Mouse (Mus musculus): ENCODE data around the gene Rab27a. TPM values are rescaled to one million over a fixed set of nuclear protein-coding genes. Genes with fewer than 3 reads are reported as not detected.

Gene Rab27a
- total RNA-seq, 1 experiment: 4.6 TPM

- TF ChIP-seq HCFC1 (IDR thresholded peaks at IDR 0.05; ENCODE audit: borderline replicate concordance, insufficient read depth, low read length) (no peak), MAFK (IDR thresholded peaks at IDR 0.05; ENCODE audit: insufficient read depth, low read depth, low read length) (no peak), ZC3H11A (IDR thresholded peaks at IDR 0.05; ENCODE audit: borderline replicate concordance, low read depth, low read length) (no peak), CHD2 (IDR thresholded peaks at IDR 0.05; ENCODE audit: low read depth, low read length) (no peak), ZNF384 (IDR thresholded peaks at IDR 0.05; ENCODE audit: low read depth, low read length) (no peak)
- H3K36me3 ChIP-seq (ENCODE audit: control insufficient read depth, insufficient read depth, low read length, poor library complexity, severe bottlenecking): no peaks in the 10 kb centered on the region; the same call in 1 of the 2 replicates
- peaks cover 12 to 32% of the 10 kb centered on the region in 2 experiments for H3K4me1 ChIP-seq (ENCODE audit: control insufficient read depth in 2 of 2, insufficient read depth in 2 of 2, low read length in 2 of 2, poor library complexity in 1 of 2)
- DNase-seq (ENCODE audit: low read depth, low spot score): no peak
- in situ Hi-C loops (cut with MboI; ENCODE audit: low sequenced_read_pairs in 2 of 2, unreplicated experiment in 2 of 2): loop anchor here in 1 of 2 experiments (5.0 kb wide), 1 partner anchor 35 kb away; no protein-coding TSS in a partner anchor
- H3K9ac ChIP-seq (ENCODE audit: insufficient read depth, low read depth, low read length, poor library complexity, severe bottlenecking): no peak overlapping the region; the same call in 1 of the 2 replicates
- no peak overlapping the region for H3K4me3 ChIP-seq (ENCODE audit: insufficient read depth in 1 of 2, low read depth in 1 of 2, low read length in 2 of 2, poor library complexity in 1 of 2, severe bottlenecking in 1 of 2)
- no peak overlapping the region; the same call in 1 of the 2 replicates for H3K27ac ChIP-seq (ENCODE audit: insufficient read depth, low read depth, low read length, poor library complexity, severe bottlenecking)
- H3K9me3 ChIP-seq (ENCODE audit: control insufficient read depth, insufficient read depth, low read depth, low read length): no peaks in the 10 kb centered on the region
Measured at GRCm38 (mm10) chr9:73082291-73083000, 37.8 kb downstream of the Rab27a start.

- H3K9ac ChIP-seq (ENCODE audit: insufficient read depth, low read depth, low read length, poor library complexity, severe bottlenecking): no peak overlapping the region
- peaks cover 10 to 33% of the 10 kb centered on the region in 2 experiments for H3K4me1 ChIP-seq (ENCODE audit: control insufficient read depth in 2 of 2, insufficient read depth in 2 of 2, low read length in 2 of 2, poor library complexity in 1 of 2)
- DNase-seq (ENCODE audit: low read depth, low spot score): no peak
- H3K27ac ChIP-seq (ENCODE audit: insufficient read depth, low read depth, low read length, poor library complexity, severe bottlenecking): no peak overlapping the region
- no peak overlapping the region for H3K4me3 ChIP-seq (ENCODE audit: insufficient read depth in 1 of 2, low read depth in 1 of 2, low read length in 2 of 2, poor library complexity in 1 of 2, severe bottlenecking in 1 of 2)
- in situ Hi-C loops (cut with MboI; ENCODE audit: low sequenced_read_pairs in 2 of 2, unreplicated experiment in 2 of 2): loop anchor here in 1 of 2 experiments (5.0 kb wide), 1 partner anchor 37 kb away; no protein-coding TSS in a partner anchor
- H3K36me3 ChIP-seq (ENCODE audit: control insufficient read depth, insufficient read depth, low read length, poor library complexity, severe bottlenecking): no peaks in the 10 kb centered on the region; the same call in 1 of the 2 replicates
- TF ChIP-seq HCFC1 (IDR thresholded peaks at IDR 0.05; ENCODE audit: borderline replicate concordance, insufficient read depth, low read length) (no peak), MAFK (IDR thresholded peaks at IDR 0.05; ENCODE audit: insufficient read depth, low read depth, low read length) (no peak), ZNF384 (IDR thresholded peaks at IDR 0.05; ENCODE audit: low read depth, low read length) (no peak), CHD2 (IDR thresholded peaks at IDR 0.05; ENCODE audit: low read depth, low read length) (no peak), ZC3H11A (IDR thresholded peaks at IDR 0.05; ENCODE audit: borderline replicate concordance, low read depth, low read length) (no peak)
- H3K9me3 ChIP-seq (ENCODE audit: control insufficient read depth, insufficient read depth, low read depth, low read length): no peaks in the 10 kb centered on the region
Measured at GRCm38 (mm10) chr9:73083956-73084355, 39.3 kb downstream of the Rab27a start.

GRCm38 (mm10) chr9:73085845-73086244 is 41.2 kb downstream of the Rab27a start:
- in situ Hi-C loops (cut with MboI; ENCODE audit: low sequenced_read_pairs in 2 of 2, unreplicated experiment in 2 of 2): no loop called here
- Histone ChIP-seq H3K9ac (ENCODE audit: insufficient read depth, low read depth, low read length, poor library complexity, severe bottlenecking) (no peak overlapping the region), H3K9me3 (ENCODE audit: control insufficient read depth, insufficient read depth, low read depth, low read length) (no peaks in the 10 kb centered on the region), H3K36me3 (ENCODE audit: control insufficient read depth, insufficient read depth, low read length, poor library complexity, severe bottlenecking) (no peaks in the 10 kb centered on the region; the same call in 1 of the 2 replicates), H3K4me3 (ENCODE audit: insufficient read depth in 1 of 2, low read depth in 1 of 2, low read length in 2 of 2, poor library complexity in 1 of 2, severe bottlenecking in 1 of 2) (no peak overlapping the region), H3K4me1 (ENCODE audit: control insufficient read depth in 2 of 2, insufficient read depth in 2 of 2, low read length in 2 of 2, poor library complexity in 1 of 2) (peaks cover 5 to 40% of the 10 kb centered on the region in 2 experiments; a peak in 3 of 4 replicates), H3K27ac (ENCODE audit: insufficient read depth, low read depth, low read length, poor library complexity, severe bottlenecking) (no peak overlapping the region)
- TF ChIP-seq CHD2 (IDR thresholded peaks at IDR 0.05; ENCODE audit: low read depth, low read length) (no peak), MAFK (IDR thresholded peaks at IDR 0.05; ENCODE audit: insufficient read depth, low read depth, low read length) (no peak), ZNF384 (IDR thresholded peaks at IDR 0.05; ENCODE audit: low read depth, low read length) (no peak), HCFC1 (IDR thresholded peaks at IDR 0.05; ENCODE audit: borderline replicate concordance, insufficient read depth, low read length) (no peak), ZC3H11A (IDR thresholded peaks at IDR 0.05; ENCODE audit: borderline replicate concordance, low read depth, low read length) (no peak)
- DNase-seq (ENCODE audit: low read depth, low spot score): no peak

- no peak for DNase-seq (ENCODE audit: low read depth, low spot score)
Measured at GRCm38 (mm10) chr9:73087121-73087520, 42.5 kb downstream of the Rab27a start.

More at GRCm38 (mm10) chr9:73087121-73087520, 42.5 kb downstream of the Rab27a start:
- in situ Hi-C loops (cut with MboI; ENCODE audit: low sequenced_read_pairs in 2 of 2, unreplicated experiment in 2 of 2): no loop called here
- Histone ChIP-seq H3K4me1 (ENCODE audit: control insufficient read depth in 2 of 2, insufficient read depth in 2 of 2, low read length in 2 of 2, poor library complexity in 1 of 2) (peaks cover 1 to 39% of the 10 kb centered on the region in 2 experiments; a peak in 3 of 4 replicates), H3K36me3 (ENCODE audit: control insufficient read depth, insufficient read depth, low read length, poor library complexity, severe bottlenecking) (no peaks in the 10 kb centered on the region; the same call in 1 of the 2 replicates), H3K27ac (ENCODE audit: insufficient read depth, low read depth, low read length, poor library complexity, severe bottlenecking) (no peak overlapping the region), H3K9ac (ENCODE audit: insufficient read depth, low read depth, low read length, poor library complexity, severe bottlenecking) (no peak overlapping the region), H3K4me3 (ENCODE audit: insufficient read depth in 1 of 2, low read depth in 1 of 2, low read length in 2 of 2, poor library complexity in 1 of 2, severe bottlenecking in 1 of 2) (no peak overlapping the region), H3K9me3 (ENCODE audit: control insufficient read depth, insufficient read depth, low read depth, low read length) (no peaks in the 10 kb centered on the region)
- TF ChIP-seq MAFK (IDR thresholded peaks at IDR 0.05; ENCODE audit: insufficient read depth, low read depth, low read length) (no peak), ZNF384 (IDR thresholded peaks at IDR 0.05; ENCODE audit: low read depth, low read length) (no peak), CHD2 (IDR thresholded peaks at IDR 0.05; ENCODE audit: low read depth, low read length) (no peak), HCFC1 (IDR thresholded peaks at IDR 0.05; ENCODE audit: borderline replicate concordance, insufficient read depth, low read length) (no peak), ZC3H11A (IDR thresholded peaks at IDR 0.05; ENCODE audit: borderline replicate concordance, low read depth, low read length) (no peak)

Measured in ES-E14 (cell line).